Mouse (Mus musculus) spleen, postnatal 4 days (tissue): ENCODE measurements around the gene Lpcat2b.

Source experiments
- DNase-seq, 2 experiments: peaks; one replicate each; pipeline ENCODE4 v3.0.0; 2022; ENCODE audit warnings: low spot score in 2 of 2

Gene Lpcat2b

GRCm38 (mm10) chr5:107447977-107448376, 16.6 kb downstream of the Lpcat2b start:
- DNase-seq, result no peak

- no peak for DNase-seq
Observed at GRCm38 (mm10) chr5:107448784-107449183, 17.4 kb downstream of the Lpcat2b start.

- DNase-seq, result no peak
Observed at GRCm38 (mm10) chr5:107449620-107450019, 18.3 kb downstream of the Lpcat2b start.

- DNase-seq, result no peak
Observed at GRCm38 (mm10) chr5:107450299-107450698, 18.9 kb downstream of the Lpcat2b start.

- no peak for DNase-seq
Observed at GRCm38 (mm10) chr5:107462147-107463076, 31.1 kb downstream of the Lpcat2b start.

GRCm38 (mm10) chr5:107466501-107466900, 35.2 kb downstream of the Lpcat2b start:
- no peak for DNase-seq

GRCm38 (mm10) chr5:107467098-107467497, 35.7 kb downstream of the Lpcat2b start:
- DNase-seq, result no peak

- no peak for DNase-seq
Observed at GRCm38 (mm10) chr5:107470600-107471329, 39.4 kb downstream of the Lpcat2b start.

GRCm38 (mm10) chr5:107480194-107480593, 48.8 kb downstream of the Lpcat2b start:
- no peak for DNase-seq
